Mouse (Mus musculus): ENCODE measurements around the gene Vkorc1l1.
A peak's percentile ranks its signal among the peaks of the same experiment; 100 is the strongest.

Gene Vkorc1l1

GRCm38 (mm10) chr5:129942073-129942939 lies 536 bp downstream of the Vkorc1l1 start:
- DNase-seq (ENCODE audit: low spot score in 2 of 2) = peak; percentile 21 to 39

GRCm38 (mm10) chr5:129943402-129943801 lies 1.6 kb downstream of the Vkorc1l1 start:
- DNase-seq (ENCODE audit: low spot score in 2 of 2) = no peak

- DNase-seq (ENCODE audit: low spot score in 2 of 2) = no peak
Measured at GRCm38 (mm10) chr5:129947528-129948033, 5.8 kb downstream of the Vkorc1l1 start.

- no peak for DNase-seq (ENCODE audit: low spot score in 2 of 2)
Measured at GRCm38 (mm10) chr5:129952143-129952542, 10.4 kb downstream of the Vkorc1l1 start.

GRCm38 (mm10) chr5:129954473-129955254 lies 12.9 kb downstream of the Vkorc1l1 start:
- no peak for DNase-seq (ENCODE audit: low spot score in 2 of 2)

- DNase-seq (ENCODE audit: low spot score in 2 of 2) = no peak
Measured at GRCm38 (mm10) chr5:129955792-129956191, 14.0 kb downstream of the Vkorc1l1 start.

- DNase-seq (ENCODE audit: low spot score in 2 of 2) = no peak
Measured at GRCm38 (mm10) chr5:129963224-129963623, 21.5 kb downstream of the Vkorc1l1 start.

GRCm38 (mm10) chr5:129966448-129966847 lies 24.7 kb downstream of the Vkorc1l1 start:
- no peak for DNase-seq (ENCODE audit: low spot score in 2 of 2)

- no peak for DNase-seq (ENCODE audit: low spot score in 2 of 2)
Measured at GRCm38 (mm10) chr5:129968417-129968816, 26.6 kb downstream of the Vkorc1l1 start.

GRCm38 (mm10) chr5:129971491-129971890 lies 29.7 kb downstream of the Vkorc1l1 start:
- DNase-seq (ENCODE audit: low spot score in 2 of 2) = no peak

GRCm38 (mm10) chr5:129974354-129974753 lies 32.6 kb downstream of the Vkorc1l1 start:
- no peak for DNase-seq (ENCODE audit: low spot score in 2 of 2)

GRCm38 (mm10) chr5:129974866-129975311 lies 33.1 kb downstream of the Vkorc1l1 start:
- no peak for DNase-seq (ENCODE audit: low spot score in 2 of 2)

GRCm38 (mm10) chr5:129977768-129978167 lies 36.0 kb downstream of the Vkorc1l1 start:
- no peak for DNase-seq (ENCODE audit: low spot score in 2 of 2)

- no peak for DNase-seq (ENCODE audit: low spot score in 2 of 2)
Measured at GRCm38 (mm10) chr5:129978608-129979007, 36.8 kb downstream of the Vkorc1l1 start.

- DNase-seq (ENCODE audit: low spot score in 2 of 2) = no peak
Measured at GRCm38 (mm10) chr5:129980216-129980615, 38.4 kb downstream of the Vkorc1l1 start.

- DNase-seq (ENCODE audit: low spot score in 2 of 2) = no peak
Measured at GRCm38 (mm10) chr5:129989376-129989775, 47.6 kb downstream of the Vkorc1l1 start.

GRCm38 (mm10) chr5:129991898-129992297 lies 50.1 kb downstream of the Vkorc1l1 start:
- no peak for DNase-seq (ENCODE audit: low spot score in 2 of 2)

GRCm38 (mm10) chr5:129993374-129993773 lies 51.6 kb downstream of the Vkorc1l1 start:
- DNase-seq (ENCODE audit: low spot score in 2 of 2) = no peak

GRCm38 (mm10) chr5:129994989-129995388 lies 53.2 kb downstream of the Vkorc1l1 start:
- no peak for DNase-seq (ENCODE audit: low spot score in 2 of 2)

GRCm38 (mm10) chr5:129997700-129998099 lies 55.9 kb downstream of the Vkorc1l1 start:
- no peak for DNase-seq (ENCODE audit: low spot score in 2 of 2)

GRCm38 (mm10) chr5:129999097-129999496 lies 57.3 kb downstream of the Vkorc1l1 start:
- peak; percentile 31 to 49 for DNase-seq (ENCODE audit: low spot score in 2 of 2)

- no peak for DNase-seq (ENCODE audit: low spot score in 2 of 2)
Measured at GRCm38 (mm10) chr5:130000735-130001134, 59.0 kb downstream of the Vkorc1l1 start.

All from spleen, postnatal 14 days (tissue).